Mouse (Mus musculus): ENCODE results near the gene Maml2. TPM values are rescaled to one million over a fixed set of nuclear protein-coding genes. Genes with fewer than 3 reads are reported as not detected.

The Maml2 gene
- polyA plus RNA-seq, 1 experiment: 1.3 TPM

DNA sequence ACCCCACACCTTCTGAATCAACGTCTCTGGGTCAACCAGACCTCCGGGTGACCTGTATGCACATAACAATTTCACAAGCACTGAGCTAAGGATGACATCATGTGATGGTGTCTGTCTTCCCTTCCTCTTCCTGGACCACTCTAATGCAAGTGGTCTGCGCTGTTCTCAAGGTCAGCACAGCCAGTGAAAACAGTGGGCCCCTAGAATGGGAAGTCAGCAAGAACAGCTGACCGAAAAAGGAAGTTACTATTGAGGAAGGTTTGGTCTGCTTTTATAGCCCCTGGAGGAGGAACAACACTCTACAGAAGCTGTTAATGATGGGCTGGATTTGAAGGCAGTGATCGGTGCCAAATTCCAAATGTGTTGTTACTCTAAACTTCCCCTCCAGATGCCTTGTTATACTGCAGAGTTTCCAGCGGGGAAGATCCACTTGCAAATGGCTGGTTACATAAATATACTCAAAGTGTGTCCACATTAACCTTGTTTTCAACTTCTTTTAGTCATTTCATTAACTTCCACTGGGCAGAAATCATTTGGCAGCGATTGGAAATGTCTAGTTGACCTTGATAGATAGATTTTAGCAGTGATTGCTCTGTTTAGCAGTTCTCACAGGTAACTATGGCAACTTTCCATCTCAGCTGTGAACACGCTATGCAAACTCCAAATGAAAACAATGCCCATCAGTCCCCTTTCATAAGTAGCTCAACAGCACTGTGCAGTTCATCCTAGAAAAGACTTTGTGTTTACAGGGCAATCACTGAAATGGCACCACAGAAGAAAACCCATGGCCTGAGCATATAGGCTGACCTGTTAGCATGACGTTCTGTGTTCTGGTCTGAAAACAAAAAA is 289.6 kb downstream of the Maml2 start:
- Histone ChIP-seq H3K27me3 (ENCODE audit: control insufficient read depth, insufficient read depth, insufficient read length) (no peaks in the 10 kb centered on the region), H3ac (ENCODE audit: control insufficient read depth, insufficient read length) (no peak overlapping the region), H3K4me2 (ENCODE audit: low read depth) (no peak overlapping the region), H3K36me3 (ENCODE audit: control insufficient read depth, insufficient read depth) (no peaks in the 10 kb centered on the region), H3K4me3 (no peak overlapping the region), H3K79me2 (ENCODE audit: control insufficient read depth, insufficient read depth) (no peaks in the 10 kb centered on the region)
- TF ChIP-seq REST (IDR thresholded peaks at IDR 0.05; ENCODE audit: insufficient read depth, insufficient read length) (no peak), TCF12 (IDR thresholded peaks at IDR 0.05; ENCODE audit: insufficient read depth, poor library complexity, severe bottlenecking) (no peak), POLR2AphosphoS2 (IDR thresholded peaks at IDR 0.05; ENCODE audit: insufficient read length, low read depth) (no peak), POLR2A (IDR thresholded peaks at IDR 0.05; ENCODE audit: insufficient read length, low read depth) (no peak), TCF3 (IDR thresholded peaks at IDR 0.05; ENCODE audit: insufficient read length, low read depth) (no peak), USF1 (IDR thresholded peaks at IDR 0.05; ENCODE audit: low read depth) (no peak), MAX (IDR thresholded peaks at IDR 0.05; ENCODE audit: low read depth) (no peak), CEBPB (IDR thresholded peaks at IDR 0.05; ENCODE audit: insufficient read depth, poor library complexity, severe bottlenecking) (no peak), MYOG (IDR thresholded peaks at IDR 0.05; ENCODE audit: control insufficient read depth in 1 of 3, insufficient read depth in 1 of 3, insufficient read length in 2 of 3, low read depth in 2 of 3) (no peak), MYOD1 (IDR thresholded peaks at IDR 0.05; ENCODE audit: control insufficient read depth in 1 of 3, insufficient read length in 2 of 3, low read depth in 2 of 3) (no peak), E2F4 (IDR thresholded peaks at IDR 0.05; ENCODE audit: insufficient read depth) (no peak), SRF (IDR thresholded peaks at IDR 0.05; ENCODE audit: control insufficient read depth, insufficient read length, low read depth) (no peak)

DNA sequence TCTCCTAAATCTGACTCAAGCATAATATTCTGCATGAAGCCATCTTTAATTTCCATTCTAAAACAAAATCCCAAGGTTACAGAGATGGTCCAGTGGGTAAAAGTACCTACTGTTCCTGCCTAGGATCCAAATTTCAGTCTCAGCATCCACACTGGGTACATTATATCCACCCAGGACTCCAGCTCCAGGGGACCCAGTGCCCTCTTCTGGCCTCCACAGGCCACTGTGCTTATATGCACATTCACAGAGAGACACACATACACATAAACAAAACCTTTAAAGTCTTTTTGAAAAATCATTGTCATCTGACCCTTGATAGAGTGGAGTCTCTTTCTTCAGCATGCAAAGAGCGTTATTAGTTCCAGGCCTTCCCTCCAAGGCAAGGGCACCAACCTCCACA is 291.0 kb downstream of the Maml2 start:
- no peak overlapping the region for H3K4me2 ChIP-seq (ENCODE audit: low read depth)
- H3ac ChIP-seq (ENCODE audit: control insufficient read depth, insufficient read length): no peak overlapping the region
- no peaks in the 10 kb centered on the region for H3K79me2 ChIP-seq (ENCODE audit: control insufficient read depth, insufficient read depth)
- H3K4me3 ChIP-seq: no peak overlapping the region
- H3K36me3 ChIP-seq (ENCODE audit: control insufficient read depth, insufficient read depth): no peaks in the 10 kb centered on the region
- TF ChIP-seq POLR2A (IDR thresholded peaks at IDR 0.05; ENCODE audit: insufficient read length, low read depth) (no peak), MAX (IDR thresholded peaks at IDR 0.05; ENCODE audit: low read depth) (no peak), MYOG (IDR thresholded peaks at IDR 0.05; ENCODE audit: control insufficient read depth in 1 of 3, insufficient read depth in 1 of 3, insufficient read length in 2 of 3, low read depth in 2 of 3) (no peak), SRF (IDR thresholded peaks at IDR 0.05; ENCODE audit: control insufficient read depth, insufficient read length, low read depth) (no peak), REST (IDR thresholded peaks at IDR 0.05; ENCODE audit: insufficient read depth, insufficient read length) (no peak), E2F4 (IDR thresholded peaks at IDR 0.05; ENCODE audit: insufficient read depth) (no peak), TCF12 (IDR thresholded peaks at IDR 0.05; ENCODE audit: insufficient read depth, poor library complexity, severe bottlenecking) (no peak), USF1 (IDR thresholded peaks at IDR 0.05; ENCODE audit: low read depth) (no peak), TCF3 (IDR thresholded peaks at IDR 0.05; ENCODE audit: insufficient read length, low read depth) (no peak), CEBPB (IDR thresholded peaks at IDR 0.05; ENCODE audit: insufficient read depth, poor library complexity, severe bottlenecking) (no peak), MYOD1 (IDR thresholded peaks at IDR 0.05; ENCODE audit: control insufficient read depth in 1 of 3, insufficient read length in 2 of 3, low read depth in 2 of 3) (no peak), POLR2AphosphoS2 (IDR thresholded peaks at IDR 0.05; ENCODE audit: insufficient read length, low read depth) (no peak)
- no peaks in the 10 kb centered on the region for H3K27me3 ChIP-seq (ENCODE audit: control insufficient read depth, insufficient read depth, insufficient read length)

GRCm38 (mm10) chr9:13592701-13593100 is 294.9 kb downstream of the Maml2 start:
- TF ChIP-seq CEBPB (IDR thresholded peaks at IDR 0.05; ENCODE audit: insufficient read depth, poor library complexity, severe bottlenecking) (no peak), SRF (IDR thresholded peaks at IDR 0.05; ENCODE audit: control insufficient read depth, insufficient read length, low read depth) (no peak), TCF3 (IDR thresholded peaks at IDR 0.05; ENCODE audit: insufficient read length, low read depth) (no peak), REST (IDR thresholded peaks at IDR 0.05; ENCODE audit: insufficient read depth, insufficient read length) (no peak), MYOD1 (IDR thresholded peaks at IDR 0.05; ENCODE audit: control insufficient read depth in 1 of 3, insufficient read length in 2 of 3, low read depth in 2 of 3) (peak in 1 of 3 experiments; percentile 79), E2F4 (IDR thresholded peaks at IDR 0.05; ENCODE audit: insufficient read depth) (no peak), MYOG (IDR thresholded peaks at IDR 0.05; ENCODE audit: control insufficient read depth in 1 of 3, insufficient read depth in 1 of 3, insufficient read length in 2 of 3, low read depth in 2 of 3) (peak in 2 of 3 experiments; percentile 62 to 67), MAX (IDR thresholded peaks at IDR 0.05; ENCODE audit: low read depth) (no peak), POLR2A (IDR thresholded peaks at IDR 0.05; ENCODE audit: insufficient read length, low read depth) (no peak)

DNA sequence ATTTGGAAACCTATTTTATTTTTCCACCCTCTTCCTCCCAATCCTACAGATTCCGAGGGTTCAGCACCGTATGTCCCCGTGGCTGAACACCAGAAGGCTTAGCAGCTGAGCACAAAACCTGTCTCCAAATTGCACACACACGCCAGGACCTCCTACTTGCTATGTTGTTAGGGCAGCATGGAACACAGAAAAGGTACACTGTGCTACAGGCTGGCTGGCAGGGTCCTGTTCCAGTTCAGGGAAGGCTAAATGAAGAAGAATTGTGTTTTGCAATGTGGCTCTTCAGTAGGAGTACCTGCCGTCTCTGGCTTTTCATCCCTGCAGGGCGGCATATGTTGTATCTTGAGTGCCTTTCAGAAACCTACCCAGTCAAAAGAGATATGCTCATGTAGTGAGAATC is 300.0 kb downstream of the Maml2 start:
- H3K4me3 ChIP-seq: no peak overlapping the region
- no peak overlapping the region for H3K4me2 ChIP-seq (ENCODE audit: low read depth)
- H3ac ChIP-seq (ENCODE audit: control insufficient read depth, insufficient read length): no peak overlapping the region
- TF ChIP-seq POLR2A (IDR thresholded peaks at IDR 0.05; ENCODE audit: insufficient read length, low read depth): no peak
- no peak for TF ChIP-seq MYOG (IDR thresholded peaks at IDR 0.05; ENCODE audit: control insufficient read depth in 1 of 3, insufficient read depth in 1 of 3, insufficient read length in 2 of 3, low read depth in 2 of 3)
- TF ChIP-seq REST (IDR thresholded peaks at IDR 0.05; ENCODE audit: insufficient read depth, insufficient read length): no peak
- TF ChIP-seq MAX (IDR thresholded peaks at IDR 0.05; ENCODE audit: low read depth): no peak
- TF ChIP-seq USF1 (IDR thresholded peaks at IDR 0.05; ENCODE audit: low read depth): no peak
- TF ChIP-seq TCF12 (IDR thresholded peaks at IDR 0.05; ENCODE audit: insufficient read depth, poor library complexity, severe bottlenecking): no peak
- TF ChIP-seq POLR2AphosphoS2 (IDR thresholded peaks at IDR 0.05; ENCODE audit: insufficient read length, low read depth): no peak
- no peak for TF ChIP-seq CEBPB (IDR thresholded peaks at IDR 0.05; ENCODE audit: insufficient read depth, poor library complexity, severe bottlenecking)
- H3K27me3 ChIP-seq (ENCODE audit: control insufficient read depth, insufficient read depth, insufficient read length): no peaks in the 10 kb centered on the region
- H3K79me2 ChIP-seq (ENCODE audit: control insufficient read depth, insufficient read depth): no peaks in the 10 kb centered on the region
- H3K36me3 ChIP-seq (ENCODE audit: control insufficient read depth, insufficient read depth): no peaks in the 10 kb centered on the region

More at GRCm38 (mm10) chr9:13592701-13593100, 294.9 kb downstream of the Maml2 start:
- H3K36me3 ChIP-seq (ENCODE audit: control insufficient read depth, insufficient read depth): no peaks in the 10 kb centered on the region
- peak overlapping the region; percentile 18 for H3K4me2 ChIP-seq (ENCODE audit: low read depth)
- H3K4me3 ChIP-seq: no peak overlapping the region
- no peak overlapping the region for H3ac ChIP-seq (ENCODE audit: control insufficient read depth, insufficient read length)
- no peaks in the 10 kb centered on the region for H3K27me3 ChIP-seq (ENCODE audit: control insufficient read depth, insufficient read depth, insufficient read length)
- no peaks in the 10 kb centered on the region for H3K79me2 ChIP-seq (ENCODE audit: control insufficient read depth, insufficient read depth)
